ENCODE assay signal across 21 mouse cellular contexts in genomic region chr11:5973151-5973550, GRCm38 (mm10). TPM values are rescaled to one million over a fixed set of nuclear protein-coding genes. Genes with fewer than 3 reads are reported as not detected.
DNase-seq lines count a peak whose midpoint lies in the region; ATAC-seq lines count a peak whose summit lies in the region.
"Had no signal": no experiment of that assay in that cellular context is flagged by ENCODE, and none has a peak within 500 bp of the region (broad histone marks: within the 10 kb centered on the region; RNA-seq: fewer than 3 reads in every experiment).

No protein-coding gene starts in this region.

- peak; percentile 37 for DNase-seq in embryo, embryonic 10 days (ENCODE audit: low spot score)
- no peak for DNase-seq in embryo, embryonic 9.5 days (ENCODE audit: extremely low spot score)
- peak; percentile 31 to 46 for DNase-seq in kidney, postnatal 4 days
- DNase-seq in kidney, adult 18-20 months: no peak
- DNase-seq in ES-CJ7 (ENCODE audit: low read depth, low spot score): peak; percentile 67
- DNase-seq in embryonic facial prominence, embryonic 11.5 days (ENCODE audit: low spot score): peak; percentile 40
- DNase-seq in spleen, adult 18-20 months: no peak
- DNase-seq: adrenal gland, adult 8-10 months; gastrocnemius, postnatal 36 days; liver, embryonic 13.5 days; right cerebral cortex, postnatal 25 days had no signal

- no peak overlapping the region for H3K4me3 ChIP-seq in embryonic facial prominence, embryonic 11.5 days (ENCODE audit: low read depth, low read length)
- H3K4me3 ChIP-seq: erythroblast, embryonic 14.5 days; forebrain, embryonic 15.5 days; kidney, embryonic 15.5 days; limb, embryonic 13.5 days; liver, embryonic 13.5 days; midbrain, embryonic 12.5 days; neural tube, embryonic 13.5 days had no signal

- no peaks in the 10 kb centered on the region for H3K9me3 ChIP-seq in embryonic facial prominence, embryonic 11.5 days (replicated peaks; ENCODE audit: control insufficient read depth, low read length)
- H3K9me3 ChIP-seq: forebrain, embryonic 15.5 days; kidney, embryonic 15.5 days; limb, embryonic 13.5 days; liver, embryonic 13.5 days; midbrain, embryonic 12.5 days; neural tube, embryonic 13.5 days had no signal

- no peak overlapping the region for H3K9ac ChIP-seq in embryonic facial prominence, embryonic 11.5 days (replicated peaks; ENCODE audit: low read length)
- H3K9ac ChIP-seq: forebrain, embryonic 15.5 days; kidney, embryonic 15.5 days; limb, embryonic 13.5 days; liver, embryonic 13.5 days; midbrain, embryonic 12.5 days; neural tube, embryonic 13.5 days had no signal

- H3K4me1 ChIP-seq in embryonic facial prominence, embryonic 11.5 days (ENCODE audit: control insufficient read depth, insufficient read depth, low read length): no peaks in the 10 kb centered on the region; the same call in none of the 2 replicates
- H3K4me1 ChIP-seq: forebrain, embryonic 15.5 days had no signal

- no peaks in the 10 kb centered on the region for H3K27me3 ChIP-seq in embryonic facial prominence, embryonic 11.5 days (ENCODE audit: control insufficient read depth, insufficient read depth, low read length)
- H3K27me3 ChIP-seq: forebrain, embryonic 15.5 days; kidney, embryonic 15.5 days; limb, embryonic 13.5 days; liver, embryonic 13.5 days; midbrain, embryonic 12.5 days; neural tube, embryonic 13.5 days had no signal

- no peak overlapping the region for H3K27ac ChIP-seq in embryonic facial prominence, embryonic 11.5 days (replicated peaks; ENCODE audit: low read depth, low read length)
- H3K27ac ChIP-seq: forebrain, embryonic 15.5 days; kidney, embryonic 15.5 days; limb, embryonic 13.5 days; liver, embryonic 13.5 days; midbrain, embryonic 12.5 days; neural tube, embryonic 13.5 days had no signal

- ATAC-seq in embryonic facial prominence, embryonic 11.5 days (replicated peaks; ENCODE audit: insufficient number of reproducible peaks, low FRiP score, low TSS enrichment, low read depth): no peak
- ATAC-seq in erythroid progenitor cell, adult 5-6 weeks (replicated peaks; ENCODE audit: low FRiP score, poor library complexity, severe bottlenecking): no peak
- ATAC-seq: CD4-positive, CD25-positive, alpha-beta regulatory T cell, adult 4 months; forebrain, embryonic 15.5 days had no signal

- WGBS in embryonic facial prominence, embryonic 11.5 days: 42% methylated on average over 7 of the region's 7 CpGs

- no peak overlapping the region for H3K4me2 ChIP-seq in embryonic facial prominence, embryonic 11.5 days (ENCODE audit: low read depth, low read length)
- H3K4me2 ChIP-seq: forebrain, embryonic 15.5 days; kidney, embryonic 15.5 days; limb, embryonic 13.5 days; liver, embryonic 13.5 days; midbrain, embryonic 12.5 days; neural tube, embryonic 13.5 days had no signal

- H3K36me3 ChIP-seq in embryonic facial prominence, embryonic 11.5 days (replicated peaks; ENCODE audit: control insufficient read depth, insufficient read depth, low read depth, low read length): no peaks in the 10 kb centered on the region; the same call in 1 of the 2 replicates

RNA-seq across cellular contexts. Expression of gene Ykt6, which starts 17.7 kb away (rescaled TPM):
- 30.1 and 31.4 TPM in 2 replicates for polyA plus RNA-seq in embryonic facial prominence, embryonic 11.5 days (2014; fragmentation: Nextera tagmentation; extraction: Ambion mirVana)
- 8.3 and 10.9 TPM in 2 replicates for total RNA-seq in erythroid progenitor cell, adult 5-6 weeks (2015; ENCODE audit: low replicate concordance)
- 10.6 and 18.4 TPM in 2 replicates for total RNA-seq in erythroid progenitor cell, adult 5-6 weeks (2017; ENCODE audit: low replicate concordance)

RNA-seq across cellular contexts. Expression of gene Gck, which starts 23.3 kb away (rescaled TPM):
- polyA plus RNA-seq in embryonic facial prominence, embryonic 11.5 days (2014; fragmentation: Nextera tagmentation; extraction: Ambion mirVana): 2.2 and 2.6 TPM in 2 replicates
- not detected in 2 replicates for total RNA-seq in erythroid progenitor cell, adult 5-6 weeks (2015; ENCODE audit: low replicate concordance)
- total RNA-seq in erythroid progenitor cell, adult 5-6 weeks (2017; ENCODE audit: low replicate concordance): not detected in 2 replicates
- total RNA-seq: megakaryocyte progenitor cell, adult 5-6 weeks; MEL had no signal
- polyA plus RNA-seq: CD4-positive, CD25-positive, alpha-beta regulatory T cell, adult 4 months; erythroblast, embryonic 14.5 days had no signal

Comparison
In these comparisons a context has a peak if more than half of its experiments do, and no peak if none do; other contexts are left out.
1. DNase-seq: peak in embryo, embryonic 10 days (single experiment), kidney, postnatal 4 days (2 of 2), ES-CJ7 (single experiment) and embryonic facial prominence, embryonic 11.5 days (single experiment); none in embryo, embryonic 9.5 days (single experiment), kidney, adult 18-20 months (single experiment) and spleen, adult 18-20 months (0 of 2).